Mouse (Mus musculus) layer of hippocampus, postnatal 36 days (tissue): Measurements from ENCODE around the gene Plxnc1. TPM values are rescaled to one million over a fixed set of nuclear protein-coding genes. Genes with fewer than 3 reads are reported as not detected.
A peak's percentile ranks its signal among the peaks of the same experiment; 100 is the strongest.

Source experiments
- DNase-seq, 2 experiments: peaks; one replicate each; pipeline ENCODE4 v3.0.0; 2022
- total RNA-seq, 2 experiments: library from RNA; stranded (reverse); gene quantifications; 2 replicates each; pipeline ENCODE4 v1.2.3; 2021

Gene Plxnc1
- total RNA-seq, 2 experiments from 2014 or later: 32.6 to 33.5 TPM

DNA sequence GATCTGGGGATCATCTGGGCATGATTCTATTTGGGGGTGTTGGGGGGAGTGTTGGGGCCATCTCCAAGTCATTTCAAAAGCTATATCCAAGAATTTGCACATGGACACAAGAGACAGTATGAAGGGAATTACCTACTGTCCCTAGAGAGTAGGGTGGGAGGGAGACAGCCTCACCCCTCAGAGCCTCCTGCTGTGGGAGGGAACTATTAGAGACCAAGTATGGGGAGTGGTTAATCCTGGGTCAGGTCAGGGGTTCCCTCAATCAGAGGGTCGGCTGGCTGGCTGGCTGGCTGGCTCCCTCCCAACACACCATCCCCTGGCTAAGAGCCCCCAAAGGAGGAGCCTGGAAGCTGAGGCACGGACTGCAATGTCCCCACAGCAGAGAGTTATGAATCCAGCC, 24.7 kb downstream of the Plxnc1 start:
- DNase-seq: no peak

DNA sequence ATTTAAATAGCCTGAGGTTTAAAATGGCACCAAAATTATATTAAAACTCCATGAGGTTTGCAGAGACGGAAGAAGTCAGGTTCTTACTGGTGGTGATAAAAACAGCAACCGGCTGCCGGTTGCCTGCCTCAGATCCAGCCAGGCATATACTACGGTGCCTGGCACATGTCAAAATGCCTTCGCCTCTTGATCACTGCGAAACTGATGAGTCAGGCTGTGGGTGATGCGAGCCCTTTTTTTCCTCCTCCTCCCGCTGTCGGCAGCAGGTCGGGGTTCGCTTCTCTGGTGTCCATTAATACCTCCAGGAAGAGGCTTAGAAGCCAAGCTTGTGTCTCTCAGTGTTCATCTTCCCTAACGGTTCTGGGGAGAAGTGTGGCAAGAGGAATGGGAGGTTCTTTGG, 25.1 kb downstream of the Plxnc1 start:
- peak; percentile 54 to 62 for DNase-seq

DNA sequence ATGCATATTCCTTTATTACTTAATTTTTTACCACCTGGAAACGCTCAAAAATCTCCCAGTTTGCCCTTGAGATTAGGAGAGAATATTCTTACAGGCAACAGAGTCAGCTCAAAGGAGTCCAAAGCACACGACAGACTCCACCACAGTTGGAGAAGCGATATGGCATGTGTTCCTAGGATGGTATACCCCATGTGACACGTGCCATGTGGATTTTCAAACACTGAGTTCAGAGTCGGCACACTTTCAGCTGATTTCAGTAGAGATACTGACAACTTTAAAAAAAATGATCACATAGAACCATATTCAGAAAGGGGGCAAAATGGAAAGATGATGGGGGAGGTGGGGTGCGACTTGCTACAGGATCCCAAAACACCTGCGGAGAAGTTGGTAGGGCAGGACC, 26.0 kb downstream of the Plxnc1 start:
- no peak for DNase-seq

DNA sequence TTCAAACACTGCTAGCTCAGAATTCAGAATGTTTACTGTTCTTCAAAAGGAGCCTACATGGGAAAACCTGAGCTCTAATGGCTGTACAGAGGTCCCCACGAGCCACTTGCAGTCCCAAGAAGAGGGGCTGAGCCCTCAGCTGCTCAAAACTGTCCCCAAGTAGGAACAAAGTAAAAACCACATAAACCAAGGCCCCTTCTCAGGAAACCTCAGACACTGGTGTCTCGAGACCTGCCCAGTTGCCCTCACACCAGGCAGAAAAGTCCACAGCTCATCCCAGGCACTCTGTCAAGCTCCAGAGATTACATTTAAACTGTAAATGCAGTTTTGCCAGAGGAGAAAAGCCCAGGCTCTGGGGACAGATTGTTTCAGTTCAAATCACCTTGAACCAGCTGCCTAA, 26.6 kb downstream of the Plxnc1 start:
- no peak for DNase-seq

DNA sequence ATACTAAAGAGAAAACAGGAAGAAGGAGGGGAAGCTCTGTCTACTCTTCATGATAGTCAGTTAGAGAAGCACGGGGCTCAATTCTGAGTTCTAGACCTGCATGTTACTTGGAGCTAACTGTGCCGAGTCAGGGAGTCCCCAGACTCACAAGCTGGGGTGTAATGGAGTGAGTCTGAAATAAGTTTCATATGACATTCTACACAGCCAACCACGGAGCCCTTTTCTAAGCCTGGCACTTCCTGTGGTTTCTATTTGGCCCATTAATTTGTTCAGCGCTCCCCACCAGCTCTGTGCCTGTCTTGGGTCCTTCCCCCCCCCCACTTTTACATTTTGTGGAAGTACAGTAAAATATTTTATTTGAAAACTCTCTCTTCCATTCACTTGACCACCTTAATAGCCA, 27.3 kb downstream of the Plxnc1 start:
- no peak for DNase-seq

DNA sequence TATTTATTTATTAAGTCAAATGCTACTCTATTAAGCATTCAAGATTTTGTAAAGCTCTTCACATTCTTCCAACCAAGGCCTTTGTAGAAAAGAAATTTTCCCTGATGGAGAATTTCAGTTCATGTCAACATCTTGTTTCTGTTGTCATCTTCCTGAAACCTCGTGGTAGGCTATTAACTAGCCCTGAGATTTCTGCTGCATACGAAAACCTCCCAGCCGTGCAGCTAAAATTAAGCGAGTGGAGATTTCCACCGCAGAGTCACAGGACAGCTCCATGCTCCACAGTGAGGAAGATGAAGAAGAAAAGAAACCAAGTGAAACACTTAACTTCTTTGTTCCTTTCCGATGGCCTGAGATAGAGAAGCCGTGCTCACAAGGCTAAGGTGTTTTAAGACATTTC, 28.0 kb downstream of the Plxnc1 start:
- DNase-seq: no peak

DNA sequence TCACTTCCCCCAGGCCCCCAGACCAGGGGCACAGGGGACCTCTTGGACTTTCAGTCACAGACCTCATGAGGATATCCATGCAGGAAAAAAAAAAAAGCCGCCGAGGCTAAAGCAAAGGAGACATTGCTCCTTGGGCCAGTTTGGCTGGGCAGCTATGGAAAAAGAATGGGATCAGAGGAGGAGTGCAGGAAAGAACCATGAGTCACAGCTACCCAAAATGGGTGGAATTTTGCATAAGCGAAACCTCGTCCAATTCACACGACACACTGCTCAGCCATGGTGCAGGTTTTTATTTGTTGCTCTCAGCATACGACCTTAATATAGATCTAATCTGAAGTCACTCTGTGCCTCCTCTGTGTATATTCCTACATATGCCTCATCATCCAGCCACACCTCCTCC, 28.9 kb downstream of the Plxnc1 start:
- no peak for DNase-seq

DNA sequence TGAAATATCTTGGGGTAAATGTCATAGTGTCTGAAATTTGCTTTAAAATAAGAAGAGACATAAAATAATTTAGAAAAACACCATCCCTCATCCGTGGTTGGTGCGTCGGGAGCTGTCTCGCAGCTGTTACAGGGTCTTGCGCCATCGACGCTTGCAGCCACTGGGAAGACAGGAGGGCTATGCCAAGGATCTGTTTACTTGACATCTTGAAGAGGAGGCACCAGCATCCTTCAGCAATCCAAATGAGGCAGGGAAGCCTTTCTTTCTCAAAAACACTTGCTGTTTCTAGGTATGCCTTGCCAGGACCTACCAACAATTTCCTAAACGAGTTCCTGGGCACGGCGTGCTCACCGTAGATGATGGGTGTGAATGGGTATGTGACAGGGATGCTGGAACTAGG, 30.6 kb downstream of the Plxnc1 start:
- no peak for DNase-seq

DNA sequence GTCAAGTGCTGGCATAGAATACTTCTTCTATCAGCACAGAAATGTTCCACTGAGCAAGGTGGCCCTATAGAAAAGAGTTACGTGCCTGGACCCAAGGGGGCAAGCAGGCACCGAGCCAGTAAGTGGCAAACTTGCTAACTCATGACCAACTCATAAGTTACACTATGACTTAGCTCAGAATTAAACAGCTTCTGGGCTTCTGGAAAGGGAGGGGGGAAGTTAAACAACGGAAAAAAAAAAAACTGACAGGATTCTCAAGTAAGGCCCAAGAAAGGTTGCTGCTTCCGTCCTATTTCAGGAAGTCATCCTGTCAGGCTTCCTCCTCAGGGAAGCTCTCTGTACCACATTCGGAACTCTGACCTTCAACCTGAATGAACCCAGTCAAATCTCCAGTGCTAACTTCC, 31.3 kb downstream of the Plxnc1 start:
- DNase-seq: no peak

DNA sequence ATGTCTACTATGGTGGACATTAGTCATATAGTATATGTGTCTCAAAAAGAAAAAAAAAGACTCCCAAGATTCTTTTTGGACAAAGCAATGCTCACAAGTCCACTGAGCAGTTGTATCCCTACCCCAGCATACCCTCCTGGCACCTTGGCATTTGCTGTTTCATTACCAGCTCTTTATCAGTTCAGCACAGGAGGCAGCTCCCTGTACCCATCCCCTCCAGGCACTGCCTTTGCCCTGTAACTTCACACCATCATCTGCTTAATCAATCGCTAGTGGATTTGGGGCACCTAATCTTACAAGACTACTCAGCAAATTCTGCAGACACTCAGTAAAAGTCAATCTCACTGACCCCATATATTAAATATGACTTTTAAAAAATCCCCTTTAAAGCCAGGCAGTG, 32.1 kb downstream of the Plxnc1 start:
- no peak for DNase-seq

DNA sequence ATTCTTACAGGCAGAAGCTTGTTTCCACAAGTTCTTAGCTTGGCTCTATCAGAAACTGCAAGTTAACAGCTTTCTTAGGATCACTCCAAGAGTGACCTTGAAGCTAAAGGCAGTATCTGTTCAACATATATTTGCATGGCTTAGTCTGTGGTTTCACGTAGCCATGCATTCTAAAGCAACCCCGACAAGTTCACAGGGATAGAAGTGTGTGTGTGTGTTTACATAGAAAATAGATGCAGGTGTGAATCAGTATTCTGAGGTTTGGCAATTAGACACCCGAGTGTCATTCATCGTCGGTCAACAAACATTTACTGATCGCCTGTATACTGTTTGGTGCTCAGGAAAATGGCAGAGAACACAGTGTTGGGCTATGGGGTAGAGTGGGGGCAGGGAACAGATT, 33.5 kb downstream of the Plxnc1 start:
- no peak for DNase-seq

DNA sequence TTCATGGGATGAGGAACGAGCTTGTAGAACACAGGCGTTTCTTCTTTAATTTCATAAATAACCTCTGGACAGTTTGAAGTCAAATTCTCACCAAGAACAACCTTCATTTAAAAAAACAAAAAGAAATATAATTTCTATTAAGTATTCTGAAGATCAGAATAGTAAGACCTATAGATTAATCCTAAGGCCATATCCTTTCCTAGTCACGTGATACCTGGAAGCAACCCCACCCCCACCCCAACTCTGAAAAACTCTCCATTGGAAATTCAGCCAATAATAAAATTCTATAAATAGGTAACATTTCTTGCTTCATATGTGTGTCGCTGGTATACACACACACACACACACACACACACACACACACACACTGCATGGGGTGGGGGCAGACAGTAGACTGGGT, 34.1 kb downstream of the Plxnc1 start:
- no peak for DNase-seq

DNA sequence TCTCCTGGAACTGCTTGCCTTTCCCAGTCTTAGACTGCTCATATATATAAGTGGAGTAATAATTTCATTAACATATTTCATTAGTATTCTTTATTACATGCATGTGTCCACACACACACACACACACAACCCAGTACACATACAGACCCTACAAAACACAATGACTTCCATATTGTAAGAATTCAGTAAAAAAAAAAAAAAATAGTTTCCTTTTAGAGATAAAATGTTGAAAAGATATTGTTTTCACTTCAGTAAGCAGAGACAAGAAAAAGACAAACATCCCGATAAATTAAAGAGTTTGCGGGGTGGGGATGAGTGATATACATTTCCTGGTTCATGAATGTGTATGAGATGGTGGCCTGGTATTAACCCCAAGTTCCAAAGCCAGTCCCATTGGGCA, 34.8 kb downstream of the Plxnc1 start:
- DNase-seq: no peak

DNA sequence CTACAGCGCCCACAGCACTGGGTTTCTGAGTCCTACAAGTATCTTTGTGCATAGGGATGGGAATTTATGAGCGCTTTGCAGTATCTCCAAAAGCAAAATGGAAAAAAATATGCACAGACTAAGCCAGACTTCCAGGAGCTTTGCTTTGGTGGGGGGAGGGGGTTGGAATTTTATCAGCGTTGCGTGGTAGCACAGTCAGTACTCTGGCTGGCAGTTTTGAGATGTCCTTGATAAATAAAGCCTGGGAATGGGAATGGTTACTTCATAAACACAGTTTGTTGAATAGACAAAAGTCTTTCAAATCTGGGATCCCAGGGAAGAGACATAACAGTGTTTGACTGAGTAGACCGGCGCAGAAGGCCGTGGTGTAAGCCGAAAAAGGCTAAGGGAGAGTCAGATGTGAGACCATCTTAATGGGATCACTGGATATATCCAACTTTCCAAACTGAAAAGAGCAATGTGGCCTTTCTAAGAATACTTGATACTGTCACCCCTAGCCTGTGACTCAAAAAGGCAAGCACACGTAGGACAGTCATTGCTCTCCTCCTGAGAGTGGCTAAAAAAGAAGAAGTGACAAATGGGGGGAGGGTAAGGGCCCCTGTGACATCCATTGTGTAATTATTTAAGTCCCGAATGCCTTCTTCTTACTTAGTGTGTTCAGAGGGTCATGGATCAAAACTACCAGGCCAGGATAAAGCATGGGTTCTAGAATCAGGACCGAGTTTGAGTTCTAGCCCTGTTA, 35.5 kb downstream of the Plxnc1 start:
- peak; percentile 24 to 33 for DNase-seq

DNA sequence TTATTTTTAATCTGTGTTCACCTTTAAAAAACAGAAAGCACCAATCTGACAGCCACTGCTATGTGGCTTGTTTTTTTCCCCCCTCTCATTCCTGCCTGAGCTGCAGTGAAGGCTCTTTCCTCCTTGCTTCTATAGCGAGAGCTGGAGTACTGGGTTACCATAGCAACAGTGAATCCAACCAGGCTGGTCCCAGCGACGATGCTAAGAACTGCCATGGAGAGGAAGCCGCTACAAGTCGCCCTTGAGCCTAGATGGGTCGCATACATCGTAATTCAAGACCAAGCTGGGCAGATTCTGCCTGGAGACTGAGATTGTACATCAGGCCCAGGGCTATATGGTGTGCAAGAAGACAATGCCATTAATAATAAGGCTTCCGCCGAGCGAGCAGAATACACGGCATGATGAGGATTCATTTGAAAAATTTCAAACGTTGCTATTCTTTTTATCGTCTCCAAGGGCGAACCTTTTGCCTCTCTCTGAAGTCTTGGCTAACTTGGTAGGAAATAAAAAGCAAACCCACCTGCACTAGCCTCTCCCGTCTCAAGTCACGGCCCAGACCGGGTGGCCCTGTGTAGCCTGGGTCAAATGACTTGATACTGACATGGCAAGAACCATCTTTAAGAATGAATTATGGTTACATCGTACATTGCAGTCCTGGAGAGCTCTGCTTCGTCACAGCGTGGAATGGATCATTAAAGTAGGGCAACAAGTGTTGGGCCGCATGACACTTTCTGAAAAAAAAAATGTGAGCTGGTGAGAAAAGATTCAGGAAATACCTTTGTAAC, 38.8 kb downstream of the Plxnc1 start:
- DNase-seq: peak; percentile 75

DNA sequence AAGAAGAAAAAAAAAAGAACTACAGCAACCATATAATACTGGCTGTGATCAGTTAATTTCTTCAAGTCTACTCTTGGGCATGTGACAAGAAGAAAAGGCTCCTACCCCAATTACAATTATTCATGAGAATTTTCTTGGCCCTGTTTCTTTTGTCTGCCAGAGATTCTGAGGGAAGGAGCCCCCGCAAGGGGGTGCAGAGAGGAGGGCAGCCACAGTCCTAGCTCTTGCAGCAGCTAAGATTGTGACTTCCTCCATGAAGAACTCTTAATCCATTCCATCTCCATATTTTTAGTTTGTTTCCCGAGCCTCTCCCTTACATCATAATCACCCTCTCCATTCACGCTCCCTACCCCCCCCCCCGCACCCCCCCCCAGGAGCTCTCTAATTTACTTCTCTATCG, 39.4 kb downstream of the Plxnc1 start:
- peak in 1 of 2 experiments; percentile 23 for DNase-seq

DNA sequence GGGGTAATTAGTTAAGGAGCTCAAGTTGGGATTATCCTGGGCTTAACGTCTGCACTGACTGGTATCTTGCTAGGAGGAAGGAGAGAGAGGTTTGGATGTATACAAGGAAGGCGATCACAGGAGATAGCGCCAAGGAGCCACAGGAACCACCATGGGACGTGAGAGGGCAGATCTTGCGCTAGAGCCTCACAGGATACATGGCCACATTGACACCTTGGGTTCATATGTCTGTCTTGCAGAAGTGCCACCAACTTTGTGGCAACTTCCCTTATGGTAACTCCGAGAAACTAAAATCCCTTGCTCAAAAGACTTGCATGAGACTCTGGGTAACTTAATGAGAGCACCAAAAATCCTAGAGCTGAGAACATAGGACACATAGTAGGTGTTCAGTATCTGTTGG, 47.7 kb downstream of the Plxnc1 start:
- no peak for DNase-seq

DNA sequence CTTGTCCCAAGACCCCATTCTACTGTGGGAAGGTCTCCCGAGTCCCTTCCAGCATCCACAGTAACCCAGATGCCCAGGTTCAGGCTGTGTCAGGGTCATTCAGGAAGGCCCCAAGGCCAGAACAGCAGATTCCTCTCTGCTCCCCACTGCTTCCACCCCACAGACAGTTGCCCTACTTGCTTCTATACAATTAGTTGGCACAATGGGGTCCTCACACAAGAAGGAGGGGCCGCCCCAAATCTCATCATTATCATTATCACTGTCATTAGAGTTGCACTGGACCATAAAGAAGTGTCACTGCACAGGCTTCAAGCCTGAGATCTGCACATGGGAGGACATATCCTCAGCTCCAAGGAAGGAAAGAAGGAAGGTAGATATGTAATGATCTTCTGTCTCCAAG, 48.3 kb downstream of the Plxnc1 start:
- DNase-seq: no peak

DNA sequence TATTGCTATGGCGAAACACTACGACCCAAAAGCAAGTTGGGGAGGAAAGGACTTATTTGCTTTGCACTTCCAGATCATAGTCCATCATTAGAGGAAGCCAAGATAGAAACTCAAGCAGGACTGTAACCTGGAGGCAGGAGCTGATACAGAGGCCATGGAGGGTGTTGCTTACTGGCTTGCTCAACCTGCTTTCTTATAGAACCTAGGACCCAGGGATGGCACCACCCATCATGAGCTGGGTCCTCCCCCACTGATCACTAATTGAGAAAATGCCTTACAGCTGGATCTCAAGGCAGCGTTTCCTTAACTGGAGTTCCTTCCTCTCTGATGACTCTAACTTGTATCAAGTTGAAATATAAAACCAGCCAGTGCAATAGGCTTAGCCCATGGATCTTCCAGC, 48.8 kb downstream of the Plxnc1 start:
- no peak for DNase-seq

DNA sequence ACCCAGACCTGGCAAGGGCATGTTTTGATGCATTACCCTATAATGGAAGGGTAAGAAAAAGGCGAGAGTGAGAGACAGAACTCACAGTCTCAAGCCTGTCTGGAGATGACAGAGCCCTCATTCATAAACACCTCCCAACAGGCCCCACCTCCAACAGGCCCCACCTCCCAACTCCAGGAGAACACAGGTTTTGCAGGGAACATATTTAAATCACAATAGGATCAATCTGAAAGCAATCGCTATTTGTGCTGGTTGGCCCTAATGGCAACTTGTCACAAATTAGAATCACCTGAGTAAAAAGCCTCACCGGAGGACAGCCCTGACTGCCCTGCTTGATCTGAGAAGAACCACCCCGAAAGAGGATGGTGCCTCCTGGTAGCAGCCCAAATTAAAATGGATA, 54.9 kb downstream of the Plxnc1 start:
- DNase-seq: no peak

DNA sequence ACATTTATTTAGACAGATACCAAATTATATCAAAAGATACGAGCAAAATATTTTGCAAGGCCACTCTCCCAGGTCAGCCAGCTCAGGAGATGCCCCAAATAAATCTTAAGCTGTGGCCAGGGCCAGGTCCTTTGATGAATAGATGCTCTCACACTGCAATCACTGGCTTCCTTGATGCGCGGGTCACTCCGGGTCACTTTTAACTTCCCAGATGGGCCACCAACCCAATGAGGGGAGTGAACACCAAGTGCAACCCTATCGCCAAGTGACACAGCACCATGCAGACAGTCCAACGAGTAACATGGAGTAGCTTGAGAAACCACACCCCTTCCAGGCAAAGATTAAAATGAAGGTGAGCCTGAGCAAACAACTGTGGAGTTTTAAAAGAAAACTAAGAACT, 61.4 kb downstream of the Plxnc1 start:
- no peak for DNase-seq

DNA sequence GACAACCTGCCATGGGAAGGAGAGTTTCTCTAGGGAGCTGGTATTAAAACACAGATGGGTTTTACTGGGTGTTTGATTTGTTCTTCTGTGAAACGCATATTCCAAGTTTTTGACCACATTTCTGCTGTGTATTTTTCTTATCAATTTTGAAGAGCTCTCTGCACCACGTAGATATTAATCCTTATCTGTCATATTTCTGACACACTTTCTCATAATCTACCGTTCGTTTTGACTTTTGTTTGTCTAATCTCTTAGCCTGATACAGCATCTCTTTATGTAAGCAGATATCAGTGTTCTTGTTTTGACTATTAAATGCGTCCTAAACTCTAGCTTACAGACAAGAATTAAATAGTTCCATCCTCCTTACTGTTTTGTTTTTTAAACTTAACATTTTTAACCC, 73.1 kb downstream of the Plxnc1 start:
- no peak for DNase-seq

DNA sequence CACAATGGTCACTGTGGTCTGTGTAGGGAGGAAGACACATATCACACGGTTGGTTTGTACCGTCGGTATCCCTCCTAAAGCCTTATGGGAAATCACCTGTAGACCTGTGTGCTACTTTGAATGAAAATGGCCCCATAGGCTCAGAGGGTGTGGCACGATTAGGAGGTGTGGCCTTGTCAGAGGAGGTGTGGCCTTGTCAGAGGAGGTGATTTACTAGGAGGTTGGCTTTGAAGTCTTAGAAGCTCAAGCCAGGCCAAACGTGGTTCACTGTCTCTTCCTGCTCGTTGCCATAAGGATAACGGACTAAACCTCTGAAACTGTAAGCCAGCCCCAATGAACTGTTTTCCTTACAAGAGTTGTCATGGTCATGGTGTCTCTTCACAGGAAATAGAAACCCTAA, 73.5 kb downstream of the Plxnc1 start:
- DNase-seq: no peak
